Comparison of ENCODE assay signal across 25 mouse cellular contexts in the genomic region with DNA sequence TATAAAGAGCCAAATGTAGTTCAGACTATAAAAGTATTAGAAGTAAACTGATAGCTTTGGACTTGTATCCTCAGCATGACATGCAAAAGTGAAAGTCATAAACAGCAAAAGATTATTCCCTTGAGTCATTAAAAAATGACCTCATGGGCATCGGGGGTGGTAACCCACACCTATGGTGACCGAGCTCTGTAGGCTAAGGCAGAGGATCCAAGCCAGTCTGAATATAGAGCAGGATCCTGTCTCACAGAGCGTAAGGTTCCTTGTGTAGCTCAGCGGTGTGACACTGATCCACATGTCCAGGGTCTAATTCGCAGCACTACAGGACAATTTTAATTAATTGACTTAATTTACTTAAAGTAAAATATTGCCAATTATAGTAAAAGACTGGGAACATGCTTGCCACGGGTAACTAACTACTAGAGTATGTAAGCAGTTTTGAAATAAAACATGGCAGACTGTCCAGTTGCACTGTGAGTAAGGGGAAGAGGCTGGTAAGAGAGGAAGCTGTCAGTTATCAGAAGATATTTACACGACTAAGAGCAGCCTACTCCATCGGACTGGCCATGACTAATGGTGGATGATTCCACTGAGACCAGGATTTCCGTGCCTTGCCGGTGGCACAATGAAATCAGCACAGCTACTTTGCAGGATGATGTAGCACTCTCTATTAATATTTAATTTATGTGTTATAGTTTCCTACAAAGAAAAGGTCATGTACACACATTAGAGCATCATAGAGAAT. TPM values are rescaled to one million over a fixed set of nuclear protein-coding genes. Genes with fewer than 3 reads are reported as not detected.
A peak's percentile ranks its signal among the peaks of the same experiment; 100 is the strongest.
DNase-seq lines count a peak whose midpoint lies in the region; ATAC-seq lines count a peak whose summit lies in the region.
"Had no signal": no experiment of that assay in that cellular context is flagged by ENCODE, and none has a peak within 500 bp of the region (broad histone marks: within the 10 kb centered on the region; RNA-seq: fewer than 3 reads in every experiment).

No protein-coding gene starts in this region.

- H3K27me3 ChIP-seq in midbrain, embryonic 11.5 days (ENCODE audit: control insufficient read depth, insufficient read depth, low read length), result no peaks in the 10 kb centered on the region
- no peaks in the 10 kb centered on the region for H3K27me3 ChIP-seq in midbrain, embryonic 16.5 days (ENCODE audit: control insufficient read depth, insufficient read depth, low read depth, low read length)
- no peaks in the 10 kb centered on the region for H3K27me3 ChIP-seq in midbrain, embryonic 14.5 days (ENCODE audit: control insufficient read depth, insufficient read depth, low read length)
- H3K27me3 ChIP-seq: heart, embryonic 15.5 days; liver, embryonic 13.5 days had no signal

- H3K36me3 ChIP-seq in midbrain, embryonic 11.5 days (ENCODE audit: control insufficient read depth, insufficient read depth, low read length), result no peaks in the 10 kb centered on the region
- H3K36me3 ChIP-seq in midbrain, embryonic 16.5 days (ENCODE audit: control insufficient read depth, insufficient read depth, low read length), result peaks cover 6% of the 10 kb centered on the region; the same call in 1 of the 2 replicates
- 0 out of 2 replicates have a peak, but pooled peaks cover 9% of the 10 kb centered on the region for H3K36me3 ChIP-seq in midbrain, embryonic 14.5 days (ENCODE audit: control insufficient read depth, insufficient read depth, low read length)

- H3K27ac ChIP-seq in midbrain, embryonic 11.5 days (ENCODE audit: low read depth, low read length), result no peak overlapping the region
- no peak overlapping the region for H3K27ac ChIP-seq in midbrain, embryonic 16.5 days (ENCODE audit: low read length)
- no peak overlapping the region for H3K27ac ChIP-seq in midbrain, embryonic 14.5 days (replicated peaks; ENCODE audit: low read depth, low read length)
- H3K27ac ChIP-seq: forebrain, embryonic 10.5 days; heart, embryonic 15.5 days; left cerebral cortex, adult 2 months; liver, embryonic 13.5 days had no signal

- H3K4me3 ChIP-seq in midbrain, embryonic 11.5 days (ENCODE audit: low read depth, low read length), result no peak overlapping the region
- no peak overlapping the region for H3K4me3 ChIP-seq in midbrain, embryonic 16.5 days (ENCODE audit: low read depth, low read length)
- no peak overlapping the region for H3K4me3 ChIP-seq in midbrain, embryonic 14.5 days (replicated peaks; ENCODE audit: low read depth, low read length)
- H3K4me3 ChIP-seq: forebrain, embryonic 10.5 days; heart, embryonic 15.5 days; left cerebral cortex, adult 2 months; liver, embryonic 13.5 days had no signal

- H3K4me1 ChIP-seq in midbrain, embryonic 11.5 days (ENCODE audit: control insufficient read depth, insufficient read depth, low read length), result no peaks in the 10 kb centered on the region
- H3K4me1 ChIP-seq in midbrain, embryonic 16.5 days (ENCODE audit: control insufficient read depth, insufficient read depth, low read length), result no peaks in the 10 kb centered on the region
- no peaks in the 10 kb centered on the region for H3K4me1 ChIP-seq in midbrain, embryonic 14.5 days (ENCODE audit: control insufficient read depth, insufficient read depth, low read length)
- H3K4me1 ChIP-seq: forebrain, embryonic 10.5 days; heart, embryonic 15.5 days; liver, embryonic 13.5 days had no signal

- no peaks in the 10 kb centered on the region for H3K9me3 ChIP-seq in midbrain, embryonic 11.5 days (ENCODE audit: control insufficient read depth, low read length)
- peaks cover 4% of the 10 kb centered on the region for H3K9me3 ChIP-seq in midbrain, embryonic 16.5 days (replicated peaks; ENCODE audit: control insufficient read depth, low read length, poor library complexity, severe bottlenecking)
- H3K9me3 ChIP-seq in midbrain, embryonic 14.5 days (ENCODE audit: control insufficient read depth, low read length), result no peaks in the 10 kb centered on the region
- H3K9me3 ChIP-seq: heart, embryonic 15.5 days; liver, embryonic 13.5 days had no signal

- 84% methylated on average over 10 of the region's 10 CpGs for WGBS in midbrain, embryonic 11.5 days
- WGBS in midbrain, embryonic 16.5 days, result 74% methylated on average over 10 of the region's 10 CpGs
- 69% methylated on average over 10 of the region's 10 CpGs for WGBS in midbrain, embryonic 14.5 days

- no peak overlapping the region for H3K9ac ChIP-seq in midbrain, embryonic 11.5 days (ENCODE audit: low read length)
- H3K9ac ChIP-seq in midbrain, embryonic 16.5 days (ENCODE audit: low read depth, low read length), result no peak overlapping the region
- H3K9ac ChIP-seq in midbrain, embryonic 14.5 days (replicated peaks; ENCODE audit: low read length), result no peak overlapping the region
- H3K9ac ChIP-seq: heart, embryonic 15.5 days; liver, embryonic 13.5 days had no signal

- peak; percentile 64 for DNase-seq in gastrocnemius, adult 18-20 months (ENCODE audit: low spot score)
- no peak for DNase-seq in gastrocnemius, postnatal 10 days
- DNase-seq in midbrain, embryonic 11.5 days (ENCODE audit: low spot score, missing footprints), result peak; percentile 76
- peak; percentile 39 for DNase-seq in 3T3-L1 (ENCODE audit: low read depth, low spot score)
- peak; percentile 45 for DNase-seq in midbrain, embryonic 14.5 days
- no peak for DNase-seq in ovary, adult 18-20 months (ENCODE audit: low spot score)
- DNase-seq: adrenal gland, postnatal 36 days; cerebellum, adult 11 months; cerebellum, postnatal 10 days; heart, postnatal 36 days; kidney, adult 18-20 months; kidney, postnatal 4 days; layer of hippocampus, adult 9-11 months; liver, embryonic 13.5 days; lung, adult 2 months; lung, postnatal 14 days; spleen, adult 18-20 months had no signal

- no peak for ATAC-seq in midbrain, embryonic 11.5 days (ENCODE audit: low FRiP score)
- ATAC-seq in midbrain, embryonic 16.5 days, result no peak
- peak; percentile 14; the same call in 1 of the 2 replicates for ATAC-seq in midbrain, embryonic 14.5 days (ENCODE audit: low FRiP score, low TSS enrichment)
- ATAC-seq in monocyte, adult 5-6 weeks (replicated peaks; ENCODE audit: insufficient number of reproducible peaks, low FRiP score, low TSS enrichment, poor library complexity, severe bottlenecking), result no peak
- ATAC-seq: CD4-positive, CD25-positive, alpha-beta regulatory T cell, adult 4 months; forebrain, embryonic 16.5 days; inflammation-experienced regulatory T-cells, adult 6 months had no signal

- no peak overlapping the region for H3K4me2 ChIP-seq in midbrain, embryonic 11.5 days
- H3K4me2 ChIP-seq in midbrain, embryonic 16.5 days (ENCODE audit: low read length), result no peak overlapping the region
- H3K4me2 ChIP-seq in midbrain, embryonic 14.5 days (ENCODE audit: low read length), result no peak overlapping the region
- H3K4me2 ChIP-seq: heart, embryonic 15.5 days; liver, embryonic 13.5 days had no signal

RNA-seq across cellular contexts. Expression of gene Sdccag8, which starts 32.8 kb away (rescaled TPM):
- 1 to 10 TPM; 4.2 to 5.2 TPM for total RNA-seq in gastrocnemius, adult 18-20 months (2021)
- total RNA-seq in gastrocnemius, postnatal 10 days (2021), result 1 to 10 TPM; 7.2 to 7.6 TPM
- polyA plus RNA-seq in midbrain, embryonic 11.5 days (2014; fragmentation: Nextera tagmentation; extraction: Ambion mirVana), result 29.4 and 30.1 TPM in 2 replicates
- polyA plus RNA-seq in midbrain, embryonic 16.5 days (2015; fragmentation: Nextera tagmentation; extraction: Ambion mirVana), result 25.6 and 27.4 TPM in 2 replicates
- 22.8 and 23.5 TPM in 2 replicates for polyA plus RNA-seq in midbrain, embryonic 14.5 days (2014; fragmentation: Nextera tagmentation; extraction: Ambion mirVana)
- total RNA-seq in monocyte, adult 5-6 weeks (2017), result 63.4 to 86.0 TPM (median 78.7 TPM) in 3 replicates

RNA-seq across cellular contexts. Expression of gene Cep170, which starts 33.4 kb away (rescaled TPM):
- total RNA-seq in gastrocnemius, adult 18-20 months (2021), result 10 to 100 TPM; 17.8 to 19.1 TPM
- total RNA-seq in gastrocnemius, postnatal 10 days (2021), result 10 to 100 TPM; 23.6 to 32.7 TPM
- 69.2 and 80.3 TPM in 2 replicates for polyA plus RNA-seq in midbrain, embryonic 11.5 days (2014; fragmentation: Nextera tagmentation; extraction: Ambion mirVana)
- 117 and 133 TPM in 2 replicates for polyA plus RNA-seq in midbrain, embryonic 16.5 days (2015; fragmentation: Nextera tagmentation; extraction: Ambion mirVana)
- polyA plus RNA-seq in midbrain, embryonic 14.5 days (2014; fragmentation: Nextera tagmentation; extraction: Ambion mirVana), result 144 and 182 TPM in 2 replicates
- total RNA-seq in monocyte, adult 5-6 weeks (2017), result 80.3 to 121 TPM (median 107 TPM) in 3 replicates

Comparison
In these comparisons a context has a peak if more than half of its experiments do, and no peak if none do; other contexts are left out.
1. DNase-seq: peak in gastrocnemius, adult 18-20 months (single experiment), midbrain, embryonic 11.5 days (single experiment), 3T3-L1 (single experiment) and midbrain, embryonic 14.5 days (single experiment); none in gastrocnemius, postnatal 10 days (single experiment) and ovary, adult 18-20 months (single experiment).